19 mouse cellular contexts compared by ENCODE assay signal in genomic region chr2:26143556-26143955, GRCm38 (mm10). TPM values are rescaled to one million over a fixed set of nuclear protein-coding genes. Genes with fewer than 3 reads are reported as not detected.
DNase-seq lines count a peak whose midpoint lies in the region; ATAC-seq lines count a peak whose summit lies in the region.
"Had no signal": no experiment of that assay in that cellular context is flagged by ENCODE, and none has a peak within 500 bp of the region (broad histone marks: within the 10 kb centered on the region; RNA-seq: fewer than 3 reads in every experiment).

No protein-coding gene starts in this region.

- H3K9me3 ChIP-seq in neural tube, embryonic 15.5 days (replicated peaks), result no peaks in the 10 kb centered on the region
- H3K9me3 ChIP-seq: embryonic facial prominence, embryonic 10.5 days; neural tube, embryonic 12.5 days; stomach, embryonic 15.5 days had no signal

- no peaks in the 10 kb centered on the region for H3K27me3 ChIP-seq in neural tube, embryonic 15.5 days (replicated peaks)
- H3K27me3 ChIP-seq: neural tube, embryonic 12.5 days; stomach, embryonic 15.5 days had no signal

- H3K27ac ChIP-seq in neural tube, embryonic 15.5 days (replicated peaks), result no peak overlapping the region
- H3K27ac ChIP-seq: embryonic facial prominence, embryonic 10.5 days; hindbrain, embryonic 14.5 days; neural tube, embryonic 12.5 days; stomach, embryonic 15.5 days had no signal

- 63% methylated on average over 2 of the region's 2 CpGs for WGBS in neural tube, embryonic 15.5 days

- peaks cover 40% of the 10 kb centered on the region for H3K4me1 ChIP-seq in neural tube, embryonic 15.5 days

- H3K36me3 ChIP-seq in neural tube, embryonic 15.5 days, result no peaks in the 10 kb centered on the region

- peak; percentile 58 for DNase-seq in gastrocnemius, adult 18-20 months (ENCODE audit: low spot score)
- DNase-seq in gastrocnemius, postnatal 10 days, result no peak
- DNase-seq in neural tube, embryonic 10.5 days (ENCODE audit: extremely low spot score, low spot score), result no peak
- DNase-seq in cerebellum, adult 8-10 months, result peak; percentile 80
- DNase-seq in embryo, embryonic 10.5 days (ENCODE audit: low spot score), result no peak
- DNase-seq in kidney, postnatal 14 days, result no peak
- DNase-seq in lung, postnatal 25 days (ENCODE audit: low spot score), result no peak
- DNase-seq: lung, embryonic 14.5 days; thymus, postnatal 14 days had no signal

- 0 out of 2 replicates have a peak overlapping the region, but pooled peaks have one; percentile 1 for H3K9ac ChIP-seq in neural tube, embryonic 15.5 days (replicated peaks)
- H3K9ac ChIP-seq: hindbrain, embryonic 14.5 days; lung, embryonic 14.5 days; neural tube, embryonic 12.5 days; stomach, embryonic 15.5 days had no signal

- no peak for ATAC-seq in neural tube, embryonic 15.5 days (ENCODE audit: low FRiP score)
- ATAC-seq: activated CD4-positive, CD25-positive, alpha-beta regulatory T cell, adult 4 months; intestine, postnatal 0 days; midbrain, embryonic 16.5 days had no signal

- H3K4me3 ChIP-seq in neural tube, embryonic 15.5 days (replicated peaks), result no peak overlapping the region
- H3K4me3 ChIP-seq: embryonic facial prominence, embryonic 10.5 days; erythroblast, embryonic 14.5 days; neural tube, embryonic 12.5 days; stomach, embryonic 15.5 days had no signal

- H3K4me2 ChIP-seq in neural tube, embryonic 15.5 days, result no peak overlapping the region
- H3K4me2 ChIP-seq: hindbrain, embryonic 14.5 days; liver, embryonic 11.5 days; lung, embryonic 14.5 days; neural tube, embryonic 12.5 days; stomach, embryonic 15.5 days had no signal

RNA-seq across cellular contexts. Expression of gene Nacc2, which starts 20.5 kb away (rescaled TPM):
- 10 to 100 TPM; 23.4 to 24.5 TPM for total RNA-seq in gastrocnemius, adult 18-20 months (2021)
- 10 to 100 TPM; 13.4 to 14.5 TPM for total RNA-seq in gastrocnemius, postnatal 10 days (2021)
- polyA plus RNA-seq in neural tube, embryonic 15.5 days (2015; fragmentation: Nextera tagmentation; extraction: Ambion mirVana), result 22.9 and 23.6 TPM in 2 replicates

Comparison
In these comparisons a context has a peak if more than half of its experiments do, and no peak if none do; other contexts are left out.
1. DNase-seq: peak in gastrocnemius, adult 18-20 months (single experiment) and cerebellum, adult 8-10 months (single experiment); none in gastrocnemius, postnatal 10 days (single experiment), neural tube, embryonic 10.5 days (single experiment), embryo, embryonic 10.5 days (single experiment), kidney, postnatal 14 days (single experiment) and lung, postnatal 25 days (single experiment).